Mouse (Mus musculus) lung, postnatal 0 days (tissue): ENCODE measurements at regions not wholly inside any gene's neighbourhood (a gene's known extent, or its start where the extent isn't known, plus 50 kb on each side); places are given as distances from the start of the nearest gene placed in this dataset.

Experiments
- ATAC-seq: fragments of 200-750 bp; cut with Nextera tagmentation; 2 replicates; pipeline ENCODE4 v1.8.0; 2017; ENCODE audit warnings: moderate library complexity
- DNase-seq: peaks from one replicate; pipeline ENCODE4 v3.0.0-alpha.2; 2016; ENCODE audit warnings: low spot score
- H3K27ac ChIP-seq: fragments of 300-500 bp; sonication (generic); 2 replicates; pipeline ENCODE4 v1.5.1; 2014; ENCODE audit warnings: antibody characterized with exemption, mild to moderate bottlenecking, low read length, mixed read lengths
- H3K27me3 ChIP-seq: fragments of 300-500 bp; sonication (generic); replicated peaks from 2 replicates; pipeline ENCODE4 v1.6.1; 2014; ENCODE audit warnings: low read length, mixed read lengths; ENCODE audit not compliant: insufficient read depth
- H3K36me3 ChIP-seq: fragments of 300-500 bp; sonication (generic); 2 replicates; pipeline ENCODE4 v1.6.1; 2014; ENCODE audit warnings: low read length, mixed read lengths; ENCODE audit not compliant: insufficient read depth
- H3K4me1 ChIP-seq: fragments of 300-500 bp; sonication (generic); 2 replicates; pipeline ENCODE4 v1.6.1; 2014; ENCODE audit warnings: antibody characterized with exemption, low read depth, low read length, mixed read lengths; ENCODE audit not compliant: insufficient read depth
- H3K4me2 ChIP-seq: fragments of 300-500 bp; sonication (generic); replicated peaks from 2 replicates; pipeline ENCODE4 v1.6.1; 2014; ENCODE audit warnings: low read depth, mild to moderate bottlenecking, low read length, moderate library complexity, mixed read lengths
- H3K4me3 ChIP-seq: fragments of 300-500 bp; sonication (generic); 2 replicates; pipeline ENCODE4 v1.5.1; 2014; ENCODE audit warnings: low read depth, low read length
- H3K9ac ChIP-seq: fragments of 300-500 bp; sonication (generic); replicated peaks from 2 replicates; pipeline ENCODE4 v1.6.1; 2014; ENCODE audit warnings: low read depth, mild to moderate bottlenecking
- H3K9me3 ChIP-seq: fragments of 300-500 bp; sonication (generic); 2 replicates; pipeline ENCODE4 v1.6.1; 2016; ENCODE audit warnings: low read length, mixed read lengths
- CTCF ChIP-seq: IDR thresholded peaks from 2 replicates; pipeline ENCODE4 v1.5.1; 2016; ENCODE audit warnings: antibody characterized with exemption, mild to moderate bottlenecking
- EP300 ChIP-seq: IDR thresholded peaks from 2 replicates; pipeline ENCODE4 v1.6.1; 2016; ENCODE audit warnings: antibody characterized with exemption, mild to moderate bottlenecking, control low read depth
- WGBS: fragments of 180-500 bp; shearing (Covaris S2); extraction: QIAGEN DNeasy Blood & Tissue Kit; methylation state at CpG from one replicate; pipeline ENCODE4 v1.1.7; 2014; 5-methylcytosine and 5-hydroxymethylcytosine counted together

DNA sequence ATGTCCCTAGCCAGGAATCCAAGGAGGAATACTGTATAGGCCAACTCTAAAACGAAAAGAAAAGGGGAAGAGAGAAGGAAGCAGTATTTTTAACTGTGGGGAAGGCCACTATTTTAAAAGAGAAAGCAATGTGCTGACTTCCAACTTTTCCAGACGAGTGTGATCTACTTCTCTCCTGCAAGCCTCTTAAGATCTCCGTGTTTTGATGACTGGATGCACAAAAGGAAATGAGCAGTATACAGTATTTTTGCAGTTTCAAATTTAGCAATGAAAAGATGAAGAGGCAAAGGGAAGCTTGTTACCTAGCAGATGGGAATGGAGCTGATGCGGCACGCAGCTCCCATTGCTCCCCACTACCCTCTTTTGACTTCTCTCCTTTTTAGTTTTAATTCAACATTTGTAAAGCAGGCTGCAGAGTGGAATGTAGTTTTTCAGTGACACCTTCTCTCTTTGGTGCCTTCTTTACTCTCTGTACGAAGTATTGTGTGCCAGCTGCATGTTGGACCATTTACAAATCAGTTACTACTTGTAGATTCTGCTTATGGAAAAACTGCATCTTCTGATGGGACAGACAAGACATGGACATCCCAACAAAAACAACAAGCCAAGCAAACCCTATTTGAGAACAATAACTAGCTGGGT is 287.2 kb downstream of the Usp25 start:
- Histone ChIP-seq H3K4me1 (no peaks in the 10 kb centered on the region), H3K9ac (no peak overlapping the region), H3K36me3 (no peaks in the 10 kb centered on the region), H3K27me3 (no peaks in the 10 kb centered on the region), H3K4me2 (no peak overlapping the region), H3K4me3 (no peak overlapping the region), H3K9me3 (no peaks in the 10 kb centered on the region), H3K27ac (no peak overlapping the region)
- 60% methylated on average over 6 of the region's 6 CpGs for WGBS
- DNase-seq: no peak
- TF ChIP-seq CTCF (no peak), EP300 (no peak)
- no peak for ATAC-seq

DNA sequence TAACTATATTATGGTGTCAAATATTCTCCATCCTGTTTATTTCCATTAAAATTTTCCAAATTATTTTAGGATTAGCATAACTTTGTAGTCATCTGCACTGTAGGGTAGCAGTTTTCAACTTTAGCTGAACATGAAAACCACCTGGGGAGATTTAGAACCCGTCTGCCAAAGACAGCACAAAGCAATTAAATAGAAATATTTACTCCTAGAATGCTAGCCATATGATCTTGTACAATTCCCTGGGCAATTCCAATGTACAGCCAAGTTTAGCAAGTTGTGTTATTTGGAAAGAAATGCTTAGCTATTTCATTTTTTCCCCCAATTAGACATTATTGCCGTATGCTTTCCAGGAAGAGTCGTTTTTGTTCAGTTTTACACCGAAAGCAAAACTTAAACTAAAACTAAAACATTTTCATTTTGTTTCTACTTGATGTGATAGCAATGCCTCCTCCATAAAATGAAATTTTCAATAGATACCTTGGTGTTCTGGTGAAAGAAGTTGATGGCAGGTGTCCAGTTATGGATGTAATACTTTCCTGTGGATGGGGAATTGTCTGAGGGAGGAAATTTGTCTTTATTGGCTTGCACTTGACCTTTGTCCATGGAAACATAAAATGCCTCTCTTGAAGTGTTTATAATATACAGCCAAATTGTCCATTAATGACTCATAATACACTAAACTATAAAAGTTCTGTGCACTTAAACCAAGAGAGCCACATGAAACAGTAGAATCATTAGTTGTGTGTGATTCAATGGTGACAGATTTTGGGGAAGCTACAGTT is 282.3 kb downstream of the Usp25 start:
- ATAC-seq: no peak; the same call in 1 of the 2 replicates
- no peak overlapping the region for H3K27ac ChIP-seq
- no peak for TF ChIP-seq EP300
- no peak for TF ChIP-seq CTCF

DNA sequence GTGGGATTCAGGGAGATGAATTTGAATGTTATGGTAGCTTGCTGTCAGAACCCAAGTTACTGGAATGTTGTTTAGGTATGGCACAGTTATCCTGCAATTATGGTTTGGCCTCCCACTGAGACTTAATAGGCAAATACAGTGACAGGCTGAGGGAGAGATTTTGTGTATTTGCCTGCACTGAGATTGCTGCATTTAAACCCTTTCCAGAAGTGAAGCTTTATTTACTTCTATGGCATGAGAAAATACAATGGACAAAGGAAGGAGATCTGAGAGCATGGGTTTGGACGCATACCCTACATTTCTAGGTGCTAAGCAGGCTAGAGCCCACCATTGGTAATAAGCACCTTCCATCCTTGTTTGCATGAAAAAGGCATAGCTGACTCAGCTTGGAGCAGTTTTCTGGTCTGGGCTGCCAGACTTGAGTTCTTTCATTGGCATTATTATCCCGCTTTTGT is 278.8 kb downstream of the Usp25 start:
- ATAC-seq (no peak), DNase-seq (no peak)
- H3K4me1 ChIP-seq: no peaks in the 10 kb centered on the region
- no peak overlapping the region for H3K4me2 ChIP-seq
- H3K9ac ChIP-seq: no peak overlapping the region
- no peak overlapping the region for H3K27ac ChIP-seq
- WGBS: 86% methylated on average over 2 of the region's 2 CpGs
- no peak overlapping the region for H3K4me3 ChIP-seq
- no peak for TF ChIP-seq CTCF
- no peak for TF ChIP-seq EP300
- H3K36me3 ChIP-seq: no peaks in the 10 kb centered on the region
- no peaks in the 10 kb centered on the region for H3K27me3 ChIP-seq
- H3K9me3 ChIP-seq: no peaks in the 10 kb centered on the region

More for the DNA sequence above, 282.3 kb downstream of the Usp25 start:
- no peak overlapping the region for H3K9ac ChIP-seq
- 78% methylated on average over 4 of the region's 4 CpGs for WGBS
- no peak overlapping the region for H3K4me3 ChIP-seq
- no peaks in the 10 kb centered on the region for H3K4me1 ChIP-seq
- no peaks in the 10 kb centered on the region for H3K27me3 ChIP-seq
- H3K4me2 ChIP-seq: no peak overlapping the region
- DNase-seq: peak; percentile 18
- no peaks in the 10 kb centered on the region for H3K36me3 ChIP-seq
- no peaks in the 10 kb centered on the region for H3K9me3 ChIP-seq

DNA sequence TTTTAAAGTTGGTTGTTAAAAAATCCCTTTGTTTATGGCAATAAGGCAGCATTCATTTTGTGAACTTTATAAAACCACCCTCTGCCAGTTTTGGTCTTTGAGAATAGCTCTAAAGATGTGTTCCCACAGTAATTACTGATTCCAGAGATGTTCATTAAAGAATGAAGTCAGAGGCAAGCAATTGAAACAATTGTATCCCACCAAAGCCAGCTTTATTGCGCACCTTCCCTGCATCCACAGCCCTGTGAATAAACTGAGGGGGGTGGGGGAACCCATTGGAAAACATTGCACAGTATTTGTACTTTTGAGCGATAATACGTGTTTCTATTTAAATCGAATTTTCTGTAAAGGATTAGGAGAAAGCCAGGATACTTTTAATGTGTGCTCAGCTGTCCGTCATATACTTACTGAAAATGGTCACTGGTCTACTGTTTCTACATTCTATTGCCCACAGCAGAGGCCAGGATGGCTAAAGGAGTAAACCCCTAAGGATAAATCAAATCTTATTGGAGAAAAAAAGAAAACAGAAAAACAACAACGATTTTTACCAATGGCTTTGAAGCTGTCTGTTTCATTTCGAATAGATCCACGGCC is 278.3 kb downstream of the Usp25 start:
- ATAC-seq (no peak), DNase-seq (no peak)
- WGBS: 88% methylated on average over 8 of the region's 8 CpGs
- H3K27me3 ChIP-seq: no peaks in the 10 kb centered on the region
- no peaks in the 10 kb centered on the region for H3K9me3 ChIP-seq
- no peak overlapping the region for H3K9ac ChIP-seq
- no peak overlapping the region for H3K27ac ChIP-seq
- no peak overlapping the region for H3K4me2 ChIP-seq
- H3K4me1 ChIP-seq: no peaks in the 10 kb centered on the region
- no peaks in the 10 kb centered on the region for H3K36me3 ChIP-seq
- no peak for TF ChIP-seq CTCF
- TF ChIP-seq EP300: no peak
- H3K4me3 ChIP-seq: no peak overlapping the region

DNA sequence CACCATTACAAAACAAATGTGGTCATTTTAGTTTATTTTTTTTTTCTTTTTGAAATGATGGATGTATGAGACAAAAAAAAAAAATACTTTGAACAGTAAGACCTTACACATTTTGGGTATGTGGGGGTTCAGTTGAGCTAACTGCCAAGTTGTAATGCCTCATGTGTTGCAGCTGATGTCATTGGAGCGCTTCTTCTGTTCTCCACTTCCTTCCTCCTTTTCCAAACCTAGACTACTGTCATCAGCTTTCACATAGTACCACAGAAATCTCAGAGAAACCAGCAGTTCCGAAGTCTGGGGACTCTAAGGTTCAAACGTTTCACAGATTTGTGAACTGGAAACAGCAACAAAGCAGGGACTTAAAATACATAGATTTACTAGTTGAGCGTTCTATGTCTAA is 270.7 kb downstream of the Usp25 start:
- no peak overlapping the region for H3K27ac ChIP-seq
- DNase-seq (no peak), ATAC-seq (no peak)
- H3K4me2 ChIP-seq: no peak overlapping the region
- H3K36me3 ChIP-seq: no peaks in the 10 kb centered on the region
- H3K4me3 ChIP-seq: no peak overlapping the region
- 71% methylated on average over 4 of the region's 4 CpGs for WGBS
- no peaks in the 10 kb centered on the region for H3K4me1 ChIP-seq
- H3K27me3 ChIP-seq: no peaks in the 10 kb centered on the region
- H3K9ac ChIP-seq: no peak overlapping the region
- H3K9me3 ChIP-seq: no peaks in the 10 kb centered on the region
- no peak for TF ChIP-seq CTCF
- TF ChIP-seq EP300: no peak

DNA sequence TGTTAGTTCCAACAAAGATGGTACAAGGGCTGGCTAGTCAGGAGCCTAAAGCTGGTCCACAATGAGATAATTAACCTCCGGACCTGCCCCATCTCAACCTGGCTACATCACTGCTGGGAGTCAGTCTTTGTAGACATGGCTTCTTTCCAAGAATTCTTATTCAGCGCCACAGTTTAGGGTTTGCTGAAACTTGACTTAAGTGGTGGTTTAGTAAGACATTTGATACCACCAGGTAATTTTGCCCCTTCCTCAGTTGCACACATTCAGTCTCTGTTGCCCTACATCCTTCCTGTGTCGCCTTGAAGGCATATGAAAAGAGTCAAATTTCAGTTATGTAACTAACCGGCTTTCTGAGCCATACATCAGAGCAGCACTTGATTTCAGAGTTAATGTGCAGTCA is 266.4 kb downstream of the Usp25 start:
- no peaks in the 10 kb centered on the region for H3K4me1 ChIP-seq
- H3K27me3 ChIP-seq: no peaks in the 10 kb centered on the region
- ATAC-seq (no peak), DNase-seq (no peak)
- no peak overlapping the region for H3K4me3 ChIP-seq
- no peak overlapping the region for H3K4me2 ChIP-seq
- no peaks in the 10 kb centered on the region for H3K9me3 ChIP-seq
- TF ChIP-seq CTCF (no peak), EP300 (no peak)
- no peaks in the 10 kb centered on the region for H3K36me3 ChIP-seq
- no peak overlapping the region for H3K27ac ChIP-seq
- no peak overlapping the region for H3K9ac ChIP-seq
- WGBS: 67% methylated on average over 4 of the region's 4 CpGs
